Mouse (Mus musculus): ENCODE data around the gene Snrk. TPM values are rescaled to one million over a fixed set of nuclear protein-coding genes. Genes with fewer than 3 reads are reported as not detected.

Gene Snrk
- total and polyA plus RNA-seq, 3 experiments, result 9.1 to 446 (median 10.7) TPM

- TF ChIP-seq TAL1 (IDR thresholded peaks at IDR 0.05; ENCODE audit: low read length) (no peak), GATA1 (IDR thresholded peaks at IDR 0.05; ENCODE audit: low read depth, low read length) (no peak)
- Histone ChIP-seq H3K4me1 (ENCODE audit: control insufficient read depth in 1 of 2, insufficient read depth in 2 of 2, low read length in 2 of 2) (no peaks in the 10 kb centered on the region), H3K27me3 (ENCODE audit: control insufficient read depth in 1 of 2, insufficient read depth in 2 of 2, low read length in 2 of 2) (no peaks in the 10 kb centered on the region; a peak in 1 of 4 replicates), H3K4me3 (ENCODE audit: control insufficient read depth in 1 of 2, insufficient read depth in 1 of 2, low read depth in 2 of 2, low read length in 2 of 2) (no peak overlapping the region), H3K27ac (ENCODE audit: control insufficient read depth, low read depth, low read length) (no peak overlapping the region), H3K9me3 (replicated peaks; ENCODE audit: insufficient read depth, low read length) (no peaks in the 10 kb centered on the region), H3K36me3 (ENCODE audit: control insufficient read depth in 1 of 2, insufficient read depth in 2 of 2, low read length in 2 of 2) (no peaks in the 10 kb centered on the region), H3K79me2 (ENCODE audit: control insufficient read depth, insufficient read depth, low read length, poor library complexity) (no peaks in the 10 kb centered on the region), H3K9ac (ENCODE audit: control insufficient read depth, low read depth, low read length, poor library complexity, severe bottlenecking) (no peak overlapping the region)
- no peak for DNase-seq (ENCODE audit: low read depth, low spot score)
Observed at GRCm38 (mm10) chr9:122205543-122206200, 88.6 kb downstream of the Snrk start.

GRCm38 (mm10) chr9:122208311-122208710 is 91.2 kb downstream of the Snrk start:
- Histone ChIP-seq H3K9ac (ENCODE audit: control insufficient read depth, low read depth, low read length, poor library complexity, severe bottlenecking) (no peak overlapping the region), H3K27me3 (ENCODE audit: control insufficient read depth in 1 of 2, insufficient read depth in 2 of 2, low read length in 2 of 2) (no peaks in the 10 kb centered on the region; a peak in 1 of 4 replicates), H3K4me3 (ENCODE audit: control insufficient read depth in 1 of 2, insufficient read depth in 1 of 2, low read depth in 2 of 2, low read length in 2 of 2) (no peak overlapping the region), H3K9me3 (replicated peaks; ENCODE audit: insufficient read depth, low read length) (no peaks in the 10 kb centered on the region), H3K79me2 (ENCODE audit: control insufficient read depth, insufficient read depth, low read length, poor library complexity) (no peaks in the 10 kb centered on the region), H3K27ac (ENCODE audit: control insufficient read depth, low read depth, low read length) (no peak overlapping the region), H3K4me1 (ENCODE audit: control insufficient read depth in 1 of 2, insufficient read depth in 2 of 2, low read length in 2 of 2) (no peaks in the 10 kb centered on the region), H3K36me3 (ENCODE audit: control insufficient read depth in 1 of 2, insufficient read depth in 2 of 2, low read length in 2 of 2) (no peaks in the 10 kb centered on the region)
- DNase-seq (ENCODE audit: low read depth, low spot score), result no peak
- no peak for TF ChIP-seq SIN3A (IDR thresholded peaks at IDR 0.05; ENCODE audit: low read length)
- TF ChIP-seq EP300 (IDR thresholded peaks at IDR 0.05; ENCODE audit: low read depth in 1 of 2, low read length in 2 of 2), result no peak
- no peak for TF ChIP-seq MYC (IDR thresholded peaks at IDR 0.05; ENCODE audit: low read depth, low read length)
- TF ChIP-seq BHLHE40 (IDR thresholded peaks at IDR 0.05; ENCODE audit: borderline replicate concordance, low read depth, low read length), result no peak
- no peak for TF ChIP-seq E2F4 (IDR thresholded peaks at IDR 0.05; ENCODE audit: borderline replicate concordance, low read depth, low read length)
- TF ChIP-seq POLR2AphosphoS2 (IDR thresholded peaks at IDR 0.05; ENCODE audit: low read length), result no peak
- TF ChIP-seq USF2 (IDR thresholded peaks at IDR 0.05; ENCODE audit: borderline replicate concordance in 1 of 2, insufficient read depth in 1 of 2, low read depth in 1 of 2, low read length in 2 of 2), result no peak

GRCm38 (mm10) chr9:122215118-122215517 is 98.1 kb downstream of the Snrk start:
- no peak overlapping the region for H3K9ac ChIP-seq (ENCODE audit: control insufficient read depth, low read depth, low read length, poor library complexity, severe bottlenecking)
- H3K36me3 ChIP-seq (ENCODE audit: control insufficient read depth in 1 of 2, insufficient read depth in 2 of 2, low read length in 2 of 2), result no peaks in the 10 kb centered on the region
- no peak overlapping the region for H3K4me3 ChIP-seq (ENCODE audit: control insufficient read depth in 1 of 2, insufficient read depth in 1 of 2, low read depth in 2 of 2, low read length in 2 of 2)
- no peaks in the 10 kb centered on the region for H3K4me1 ChIP-seq (ENCODE audit: control insufficient read depth in 1 of 2, insufficient read depth in 2 of 2, low read length in 2 of 2)
- H3K9me3 ChIP-seq (replicated peaks; ENCODE audit: insufficient read depth, low read length), result no peaks in the 10 kb centered on the region
- H3K79me2 ChIP-seq (ENCODE audit: control insufficient read depth, insufficient read depth, low read length, poor library complexity), result no peaks in the 10 kb centered on the region
- H3K27ac ChIP-seq (ENCODE audit: control insufficient read depth, low read depth, low read length), result no peak overlapping the region
- no peaks in the 10 kb centered on the region for H3K27me3 ChIP-seq (ENCODE audit: control insufficient read depth in 1 of 2, insufficient read depth in 2 of 2, low read length in 2 of 2)
- TF ChIP-seq BHLHE40 (IDR thresholded peaks at IDR 0.05; ENCODE audit: borderline replicate concordance, low read depth, low read length) (no peak), MXI1 (IDR thresholded peaks at IDR 0.05; ENCODE audit: low read depth, low read length) (no peak), SMC3 (IDR thresholded peaks at IDR 0.05; ENCODE audit: low read depth, low read length) (no peak), TBP (IDR thresholded peaks at IDR 0.05; ENCODE audit: low read depth, low read length) (no peak), POLR2AphosphoS2 (IDR thresholded peaks at IDR 0.05; ENCODE audit: low read length) (no peak), RAD21 (IDR thresholded peaks at IDR 0.05; ENCODE audit: low read depth, low read length) (no peak)
- DNase-seq (ENCODE audit: low read depth, low spot score), result no peak
